ENCODE assay signal across 18 mouse cellular contexts in genomic region chr16:13117967-13118430, GRCm38 (mm10). TPM values are rescaled to one million over a fixed set of nuclear protein-coding genes. Genes with fewer than 3 reads are reported as not detected.
DNase-seq lines count a peak whose midpoint lies in the region; ATAC-seq and TF ChIP-seq lines count a peak whose summit lies in the region.
"Had no signal": no experiment of that assay in that cellular context is flagged by ENCODE, and none has a peak within 500 bp of the region (broad histone marks: within the 10 kb centered on the region; RNA-seq: fewer than 3 reads in every experiment).

No protein-coding gene starts in this region.

- no peak for DNase-seq in hindbrain, embryonic 11.5 days (ENCODE audit: low spot score)
- DNase-seq in midbrain, embryonic 11.5 days (ENCODE audit: low spot score, missing footprints), result no peak
- no peak for DNase-seq in adrenal gland, postnatal 25 days
- DNase-seq: gastrocnemius, postnatal 10 days; layer of hippocampus, postnatal 36 days had no signal

- H3K4me3 ChIP-seq in hindbrain, embryonic 15.5 days, result no peak overlapping the region
- H3K4me3 ChIP-seq in hindbrain, embryonic 11.5 days (ENCODE audit: low read depth, low read length), result no peak overlapping the region
- H3K4me3 ChIP-seq in midbrain, embryonic 13.5 days (replicated peaks), result no peak overlapping the region
- no peak overlapping the region for H3K4me3 ChIP-seq in midbrain, embryonic 11.5 days (ENCODE audit: low read depth, low read length)
- no peak overlapping the region for H3K4me3 ChIP-seq in ES-Bruce4 (ENCODE audit: low read depth, low read length)
- no peak overlapping the region for H3K4me3 ChIP-seq in neural tube, embryonic 15.5 days (replicated peaks)
- H3K4me3 ChIP-seq: forebrain, embryonic 13.5 days; heart, embryonic 12.5 days; kidney, embryonic 15.5 days; liver, embryonic 12.5 days; myocyte; stomach, embryonic 15.5 days had no signal

- H3K4me2 ChIP-seq in hindbrain, embryonic 15.5 days, result no peak overlapping the region
- no peak overlapping the region for H3K4me2 ChIP-seq in hindbrain, embryonic 11.5 days (replicated peaks; ENCODE audit: low read depth, low read length)
- no peak overlapping the region for H3K4me2 ChIP-seq in midbrain, embryonic 13.5 days (replicated peaks)
- no peak overlapping the region for H3K4me2 ChIP-seq in midbrain, embryonic 11.5 days
- H3K4me2 ChIP-seq in neural tube, embryonic 15.5 days, result no peak overlapping the region
- H3K4me2 ChIP-seq: forebrain, embryonic 13.5 days; heart, embryonic 12.5 days; kidney, embryonic 15.5 days; liver, embryonic 12.5 days; stomach, embryonic 15.5 days had no signal

- no peak overlapping the region for H3K9ac ChIP-seq in hindbrain, embryonic 15.5 days
- H3K9ac ChIP-seq in hindbrain, embryonic 11.5 days (ENCODE audit: low read depth, low read length), result no peak overlapping the region
- no peak overlapping the region for H3K9ac ChIP-seq in midbrain, embryonic 13.5 days (replicated peaks)
- no peak overlapping the region for H3K9ac ChIP-seq in midbrain, embryonic 11.5 days (ENCODE audit: low read length)
- peak overlapping the region; percentile 46 for H3K9ac ChIP-seq in ES-Bruce4 (ENCODE audit: low read depth, poor library complexity, severe bottlenecking)
- no peak overlapping the region for H3K9ac ChIP-seq in neural tube, embryonic 15.5 days (replicated peaks)
- H3K9ac ChIP-seq: forebrain, embryonic 13.5 days; heart, embryonic 12.5 days; kidney, embryonic 15.5 days; liver, embryonic 12.5 days; liver, postnatal 0 days; stomach, embryonic 15.5 days had no signal

- WGBS in hindbrain, embryonic 15.5 days, result 95% methylated on average over 7 of the region's 7 CpGs
- WGBS in hindbrain, embryonic 11.5 days, result 96% methylated on average over 7 of the region's 7 CpGs
- 95% methylated on average over 7 of the region's 7 CpGs for WGBS in midbrain, embryonic 13.5 days
- WGBS in midbrain, embryonic 11.5 days, result 91% methylated on average over 7 of the region's 7 CpGs
- 93% methylated on average over 7 of the region's 7 CpGs for WGBS in neural tube, embryonic 15.5 days

- H3K36me3 ChIP-seq in hindbrain, embryonic 15.5 days, result peaks cover 26% of the 10 kb centered on the region
- H3K36me3 ChIP-seq in hindbrain, embryonic 11.5 days (ENCODE audit: control insufficient read depth, insufficient read depth, low read length), result 0 out of 2 replicates have a peak, but pooled peaks cover 2% of the 10 kb centered on the region
- peaks cover 45% of the 10 kb centered on the region for H3K36me3 ChIP-seq in midbrain, embryonic 13.5 days
- H3K36me3 ChIP-seq in midbrain, embryonic 11.5 days (ENCODE audit: control insufficient read depth, insufficient read depth, low read length), result peaks cover 6% of the 10 kb centered on the region; the same call in 1 of the 2 replicates
- peaks cover 21% of the 10 kb centered on the region for H3K36me3 ChIP-seq in ES-Bruce4 (ENCODE audit: control insufficient read depth, insufficient read depth, low read length, poor library complexity, severe bottlenecking)
- peaks cover 44% of the 10 kb centered on the region for H3K36me3 ChIP-seq in neural tube, embryonic 15.5 days

- ATAC-seq in hindbrain, embryonic 15.5 days (ENCODE audit: low FRiP score, low read depth), result peak; percentile 23; the same call in 1 of the 2 replicates
- ATAC-seq in hindbrain, embryonic 11.5 days (ENCODE audit: low FRiP score), result no peak
- ATAC-seq in midbrain, embryonic 13.5 days, result peak; percentile 21; the same call in 1 of the 2 replicates
- ATAC-seq in midbrain, embryonic 11.5 days (ENCODE audit: low FRiP score), result no peak
- 0 out of 2 replicates have a peak, but pooled peaks have one; percentile 57 for ATAC-seq in neural tube, embryonic 15.5 days (ENCODE audit: low FRiP score)

- no peaks in the 10 kb centered on the region for H3K27me3 ChIP-seq in hindbrain, embryonic 15.5 days
- H3K27me3 ChIP-seq in hindbrain, embryonic 11.5 days (ENCODE audit: control insufficient read depth, insufficient read depth, low read length), result no peaks in the 10 kb centered on the region
- no peaks in the 10 kb centered on the region for H3K27me3 ChIP-seq in midbrain, embryonic 13.5 days
- H3K27me3 ChIP-seq in midbrain, embryonic 11.5 days (ENCODE audit: control insufficient read depth, insufficient read depth, low read length), result no peaks in the 10 kb centered on the region
- no peaks in the 10 kb centered on the region for H3K27me3 ChIP-seq in ES-Bruce4 (ENCODE audit: control insufficient read depth, insufficient read depth, low read length, poor library complexity, severe bottlenecking)
- H3K27me3 ChIP-seq in neural tube, embryonic 15.5 days (replicated peaks), result no peaks in the 10 kb centered on the region
- H3K27me3 ChIP-seq: CH12.LX; forebrain, embryonic 13.5 days; heart, embryonic 12.5 days; kidney, embryonic 15.5 days; liver, embryonic 12.5 days; stomach, embryonic 15.5 days had no signal

- no peak for TF ChIP-seq EP300 in ES-Bruce4 (IDR thresholded peaks at IDR 0.05; ENCODE audit: insufficient read depth, low read depth, low read length)

- H3K4me1 ChIP-seq in hindbrain, embryonic 15.5 days (replicated peaks), result no peaks in the 10 kb centered on the region
- H3K4me1 ChIP-seq in hindbrain, embryonic 11.5 days (replicated peaks; ENCODE audit: control insufficient read depth, insufficient read depth, low read length), result no peaks in the 10 kb centered on the region
- H3K4me1 ChIP-seq in midbrain, embryonic 13.5 days (replicated peaks), result no peaks in the 10 kb centered on the region
- no peaks in the 10 kb centered on the region for H3K4me1 ChIP-seq in midbrain, embryonic 11.5 days (ENCODE audit: control insufficient read depth, insufficient read depth, low read length)
- H3K4me1 ChIP-seq in ES-Bruce4 (ENCODE audit: control insufficient read depth, insufficient read depth, low read length), result peaks cover 9% of the 10 kb centered on the region
- H3K4me1 ChIP-seq in neural tube, embryonic 15.5 days, result no peaks in the 10 kb centered on the region
- H3K4me1 ChIP-seq: forebrain, embryonic 13.5 days; heart, embryonic 12.5 days; kidney, embryonic 15.5 days; liver, embryonic 12.5 days; stomach, embryonic 15.5 days had no signal

- no peaks in the 10 kb centered on the region for H3K9me3 ChIP-seq in hindbrain, embryonic 15.5 days
- H3K9me3 ChIP-seq in hindbrain, embryonic 11.5 days (ENCODE audit: control insufficient read depth, low read length), result no peaks in the 10 kb centered on the region
- no peaks in the 10 kb centered on the region for H3K9me3 ChIP-seq in midbrain, embryonic 13.5 days
- H3K9me3 ChIP-seq in midbrain, embryonic 11.5 days (ENCODE audit: control insufficient read depth, low read length), result no peaks in the 10 kb centered on the region
- 0 out of 2 replicates have a peak, but pooled peaks cover 3% of the 10 kb centered on the region for H3K9me3 ChIP-seq in ES-Bruce4 (replicated peaks; ENCODE audit: control insufficient read depth, insufficient read depth, low read length, poor library complexity, severe bottlenecking)
- H3K9me3 ChIP-seq in neural tube, embryonic 15.5 days (replicated peaks), result no peaks in the 10 kb centered on the region
- H3K9me3 ChIP-seq: forebrain, embryonic 13.5 days; heart, embryonic 12.5 days; kidney, embryonic 15.5 days; liver, embryonic 12.5 days; stomach, embryonic 15.5 days had no signal

- TF ChIP-seq POLR2A in ES-Bruce4 (IDR thresholded peaks at IDR 0.05; ENCODE audit: insufficient read depth, low read length), result no peak

- H3K27ac ChIP-seq in hindbrain, embryonic 15.5 days (replicated peaks), result no peak overlapping the region
- no peak overlapping the region for H3K27ac ChIP-seq in hindbrain, embryonic 11.5 days (ENCODE audit: low read depth, low read length)
- H3K27ac ChIP-seq in midbrain, embryonic 13.5 days, result no peak overlapping the region
- H3K27ac ChIP-seq in midbrain, embryonic 11.5 days (ENCODE audit: low read depth, low read length), result no peak overlapping the region
- peak overlapping the region; percentile 96 for H3K27ac ChIP-seq in ES-Bruce4 (ENCODE audit: insufficient read depth, low read length)
- no peak overlapping the region for H3K27ac ChIP-seq in neural tube, embryonic 15.5 days (replicated peaks)
- H3K27ac ChIP-seq: forebrain, embryonic 13.5 days; kidney, embryonic 15.5 days; liver, embryonic 12.5 days; macrophage; stomach, embryonic 15.5 days had no signal

- no peak for TF ChIP-seq CTCF in ES-Bruce4 (IDR thresholded peaks at IDR 0.05; ENCODE audit: low read depth, low read length)

RNA-seq across cellular contexts. Expression of gene Ercc4, which starts 8.5 kb away (rescaled TPM):
- polyA plus RNA-seq in hindbrain, embryonic 15.5 days (2015; fragmentation: Nextera tagmentation; extraction: Ambion mirVana), result 16.0 and 17.8 TPM in 2 replicates
- polyA plus RNA-seq in hindbrain, embryonic 11.5 days (2014; fragmentation: Nextera tagmentation; extraction: Ambion mirVana), result 14.3 and 14.8 TPM in 2 replicates
- polyA plus RNA-seq in midbrain, embryonic 13.5 days (2015; fragmentation: Nextera tagmentation; extraction: Ambion mirVana), result 14.8 and 16.4 TPM in 2 replicates
- polyA plus RNA-seq in midbrain, embryonic 11.5 days (2014; fragmentation: Nextera tagmentation; extraction: Ambion mirVana), result 13.7 TPM in 2 replicates
- 12.4 and 13.4 TPM in 2 replicates for polyA plus RNA-seq in ES-Bruce4 (2011; ENCODE audit: insufficient read depth, insufficient read length, low read depth, missing spikeins)
- 15.3 and 15.4 TPM in 2 replicates for polyA plus RNA-seq in neural tube, embryonic 15.5 days (2015; fragmentation: Nextera tagmentation; extraction: Ambion mirVana)
- 18.9 and 23.0 TPM in 2 replicates for total RNA-seq in adrenal gland, postnatal 25 days (2021)

Comparison
In these comparisons a context has a peak if more than half of its experiments do, and no peak if none do; other contexts are left out.
1. ATAC-seq: peak in hindbrain, embryonic 15.5 days (single experiment), midbrain, embryonic 13.5 days (single experiment) and neural tube, embryonic 15.5 days (single experiment); none in hindbrain, embryonic 11.5 days (single experiment) and midbrain, embryonic 11.5 days (single experiment).